Mouse (Mus musculus) G1E (cell line): Measurements from ENCODE around the gene Bex4.

Source experiments
- CTCF ChIP-seq: IDR thresholded peaks from 2 replicates; pipeline ENCODE4 v1.5.1; 2012; ENCODE audit warnings: low read depth, low read length, inconsistent platforms, mixed read lengths
- GATA1 ChIP-seq: IDR thresholded peaks from 2 replicates; pipeline ENCODE4 v1.6.1; 2012; ENCODE audit warnings: borderline replicate concordance, low read length, inconsistent platforms, mixed read lengths
- GATA2 ChIP-seq: IDR thresholded peaks from 2 replicates; pipeline ENCODE4 v1.6.1; 2012; ENCODE audit warnings: low read depth, low read length, inconsistent platforms, borderline replicate concordance
- POLR2AphosphoS5 ChIP-seq: IDR thresholded peaks from 2 replicates; pipeline ENCODE4 v1.6.1; 2012; ENCODE audit warnings: low read depth, low read length, inconsistent platforms; ENCODE audit not compliant: insufficient replicate concordance

GRCm38 (mm10) chrX:136107942-136108341, 30.9 kb upstream of the Bex4 start:
- TF ChIP-seq CTCF (no peak), GATA2 (no peak), GATA1 (no peak), POLR2AphosphoS5 (no peak)
